Mouse (Mus musculus): ENCODE measurements around the gene Urah. TPM values are rescaled to one million over a fixed set of nuclear protein-coding genes. Genes with fewer than 3 reads are reported as not detected.

Urah gene
- total RNA-seq, 2 experiments from 2014 or later = 1.1 to 1.5 TPM

DNA sequence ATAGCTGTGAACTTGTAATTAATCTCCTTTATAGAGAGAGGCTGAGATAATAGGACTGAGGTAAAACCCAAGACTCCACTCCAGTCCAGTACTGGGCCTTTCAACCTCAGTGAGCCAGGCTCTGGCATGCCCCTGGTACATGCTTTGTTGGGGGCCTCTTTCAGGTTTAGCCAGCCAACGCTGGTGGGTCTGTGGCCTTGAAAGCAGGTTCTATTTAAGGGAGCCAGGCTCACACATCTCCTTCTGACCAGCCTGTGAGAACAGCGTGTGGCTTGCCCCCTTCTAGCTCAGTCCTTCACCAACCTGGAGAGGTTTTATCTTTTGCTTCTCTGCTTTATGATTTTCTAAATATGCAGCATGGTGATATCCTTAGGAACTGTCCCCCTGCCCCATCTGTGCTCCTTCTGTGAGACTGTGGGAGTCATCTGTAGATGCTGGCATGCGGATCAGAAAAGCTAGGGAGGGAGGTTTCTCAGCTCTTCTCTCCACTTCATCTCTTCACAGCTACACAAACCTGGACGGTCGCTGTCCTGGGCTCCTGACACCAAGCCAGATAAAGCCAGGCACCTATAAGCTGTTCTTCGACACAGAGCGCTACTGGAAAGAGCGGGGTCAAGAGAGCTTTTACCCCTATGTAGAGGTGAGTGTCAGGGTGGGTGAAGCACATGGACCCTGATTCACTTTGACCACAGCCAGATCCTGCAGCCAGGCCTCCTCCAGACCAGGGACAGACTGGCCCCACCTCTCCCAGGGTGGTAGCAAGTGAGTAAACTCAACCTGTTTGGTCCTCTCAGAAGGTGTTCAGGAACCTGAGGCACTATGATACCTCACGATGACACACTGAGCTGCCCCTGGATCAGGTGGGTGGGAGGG is 1.7 kb downstream of the Urah start:
- intact Hi-C loops (cut with DNase I) = no loop called here
- DNase-seq (ENCODE audit: low spot score in 2 of 2) = peak; percentile 35 to 71

DNA sequence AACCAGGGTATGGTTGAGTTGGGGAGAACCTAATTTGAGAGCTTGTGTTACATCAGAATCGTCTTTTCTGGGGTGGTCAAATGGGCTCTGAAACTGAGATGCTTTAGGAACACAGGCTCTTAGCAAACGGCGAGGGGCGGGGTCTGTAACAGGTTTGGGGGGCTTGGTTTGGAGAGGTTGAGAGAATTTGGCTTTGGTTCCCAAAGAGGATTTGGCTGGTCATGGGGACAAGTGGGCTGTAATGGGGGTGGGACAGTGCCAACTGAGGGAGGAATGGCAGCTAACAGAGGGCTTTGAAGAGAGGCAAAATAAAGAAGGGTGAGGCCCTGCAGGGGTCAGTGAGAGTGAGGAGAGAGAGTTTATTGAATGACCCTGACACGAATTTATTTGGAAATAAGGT is 4.7 kb downstream of the Urah start:
- intact Hi-C loops (cut with DNase I) = no loop called here

DNA sequence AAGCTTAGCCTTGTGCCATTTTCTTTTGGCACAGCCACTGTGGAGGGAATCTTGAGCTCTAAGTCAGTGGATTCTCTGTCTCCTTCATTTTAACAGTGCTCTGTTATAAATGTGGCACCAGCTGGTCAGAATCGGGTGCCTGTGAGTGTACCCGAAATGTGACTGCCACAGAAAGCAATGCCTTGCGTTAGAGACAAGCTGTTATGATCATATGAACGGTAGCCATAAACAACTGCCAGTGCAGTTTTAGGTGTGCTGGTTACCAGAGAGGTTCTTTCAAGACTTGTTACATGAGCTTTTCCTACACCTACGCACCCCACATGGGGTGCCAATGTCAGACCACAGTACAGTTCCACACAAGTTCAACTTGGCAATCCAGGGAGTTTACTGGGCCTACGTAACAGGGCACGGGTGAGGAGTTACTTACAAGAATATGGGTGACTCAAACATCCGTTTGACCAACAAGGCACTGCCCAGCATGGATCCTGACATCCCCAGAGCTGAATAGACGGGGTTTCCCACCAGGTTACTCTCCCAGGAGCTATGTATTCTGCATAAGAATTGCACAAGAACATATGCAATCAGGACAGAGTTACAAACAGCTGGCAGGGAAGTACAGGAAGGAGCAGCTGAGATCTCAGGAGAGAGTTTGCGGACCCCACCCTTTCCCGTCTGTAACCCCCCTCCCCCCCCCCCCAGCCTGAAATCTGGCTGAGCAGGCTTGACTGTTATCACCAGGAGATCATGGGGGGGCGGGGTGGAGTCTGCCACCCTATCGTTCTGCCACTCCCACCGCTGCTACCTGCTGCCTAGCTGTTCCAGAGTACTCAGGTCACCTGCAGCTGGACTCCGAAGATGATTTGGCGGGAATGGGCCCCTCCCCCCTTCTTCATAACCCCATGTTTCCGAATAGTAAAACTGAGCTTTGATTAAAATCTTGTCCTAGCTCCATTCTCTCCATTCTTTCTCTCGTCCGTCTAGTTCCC is 6.2 kb downstream of the Urah start:
- DNase-seq (ENCODE audit: low spot score in 2 of 2) = no peak
- intact Hi-C loops (cut with DNase I) = loop anchor here (10.0 kb wide), 1 partner anchor 334 kb away; the partner anchor contains the start of gene Rnh1

More for the DNA sequence above, 4.7 kb downstream of the Urah start:
- no peak for DNase-seq (ENCODE audit: low spot score in 2 of 2)

DNA sequence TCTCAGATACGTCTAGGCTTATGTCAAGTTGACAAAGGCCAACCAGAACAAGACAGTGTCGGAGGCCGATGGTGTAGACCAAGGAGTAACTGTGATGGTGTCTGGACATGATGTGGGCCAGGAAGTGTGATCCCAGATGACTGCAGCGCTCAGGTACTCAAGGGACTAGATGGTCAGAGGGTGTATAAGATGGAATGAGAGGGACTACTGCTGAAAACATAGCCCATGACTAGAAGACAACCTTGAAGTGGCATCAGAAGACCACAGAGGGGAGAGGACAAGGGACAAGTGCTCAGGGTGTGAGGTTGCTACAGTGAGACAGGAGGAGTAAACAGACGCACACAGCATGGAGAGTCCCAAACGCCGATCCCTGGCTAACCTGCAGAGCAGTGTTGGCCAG is 9.0 kb downstream of the Urah start:
- no peak for DNase-seq (ENCODE audit: low spot score in 2 of 2)
- intact Hi-C loops (cut with DNase I) = loop anchor here (2.0 to 10.0 kb wide), 2 partner anchors 205 to 331 kb away; partner anchors contain the start of gene Rnh1

DNA sequence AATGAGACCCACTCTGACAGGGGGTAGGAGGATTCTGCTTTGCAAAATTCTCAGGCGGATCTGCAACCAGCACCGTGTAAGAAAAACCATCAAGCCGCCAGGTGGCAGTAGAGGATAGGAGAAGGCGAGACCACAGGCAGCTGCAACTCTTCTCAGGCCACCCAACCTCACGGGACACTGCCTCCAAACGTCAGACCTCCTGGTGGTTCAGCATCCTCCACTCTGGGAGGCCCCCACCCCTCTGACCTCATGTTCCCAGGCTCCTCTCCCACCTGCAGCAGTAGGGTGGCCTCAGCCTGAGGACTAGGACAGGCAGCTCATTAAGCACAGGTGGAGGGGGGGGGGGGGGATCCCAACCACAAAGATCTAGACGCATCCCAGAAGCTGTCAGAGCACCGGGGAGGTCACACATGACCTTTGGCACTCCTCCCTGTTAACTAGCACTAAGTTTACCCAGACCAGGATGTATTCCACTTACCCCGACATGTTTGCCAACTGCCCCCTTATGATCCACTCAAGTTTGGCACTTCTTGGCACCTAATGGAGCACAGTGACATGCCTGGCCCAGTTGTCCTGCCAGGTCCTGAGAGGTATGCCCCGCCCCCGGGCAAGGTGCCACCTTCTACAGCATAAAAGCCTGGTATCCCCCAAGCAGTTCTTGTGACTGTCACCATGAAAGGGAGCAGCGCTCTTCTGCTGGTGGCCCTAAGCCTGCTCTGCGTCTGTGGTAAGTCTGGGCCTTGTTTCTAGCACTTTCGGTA is 10.3 kb downstream of the Urah start, which contains the start of gene Scgb1c1:
Scgb1c1 (plus strand) TSS at position 643 of the 761 bp plus-strand sequence.
- intact Hi-C loops (cut with DNase I) = loop anchor here (1.0 to 10.0 kb wide), 3 partner anchors 58 to 330 kb away; partner anchors contain the start of gene Rnh1

DNA sequence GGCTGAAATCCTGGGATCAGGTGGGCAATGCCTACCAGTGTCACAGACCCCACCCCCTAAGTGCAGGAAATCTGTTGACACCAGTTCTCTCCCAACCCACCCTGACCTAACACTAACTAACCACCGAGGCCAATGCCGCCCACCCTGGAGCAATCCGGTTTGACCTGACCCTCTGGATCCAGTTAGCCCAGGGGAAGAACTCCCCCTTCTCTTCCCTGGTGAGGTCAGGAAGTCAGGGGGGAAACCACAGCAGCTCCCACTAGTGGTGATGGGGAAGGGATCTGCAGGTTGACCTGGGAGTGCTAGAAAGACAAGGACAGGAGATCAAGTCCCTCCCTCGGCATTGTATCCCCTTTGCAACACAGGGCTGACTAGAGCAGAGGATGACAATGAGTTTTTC is 10.9 kb downstream of the Urah start:
- no peak for DNase-seq (ENCODE audit: low spot score in 2 of 2)
- intact Hi-C loops (cut with DNase I) = loop anchor here (1.0 to 10.0 kb wide), 3 partner anchors 58 to 329 kb away; partner anchors contain the start of gene Rnh1

More for the DNA sequence above, 10.3 kb downstream of the Urah start, which contains the start of gene Scgb1c1:
- DNase-seq (ENCODE audit: low spot score in 2 of 2) = peak; percentile 87 to 92

DNA sequence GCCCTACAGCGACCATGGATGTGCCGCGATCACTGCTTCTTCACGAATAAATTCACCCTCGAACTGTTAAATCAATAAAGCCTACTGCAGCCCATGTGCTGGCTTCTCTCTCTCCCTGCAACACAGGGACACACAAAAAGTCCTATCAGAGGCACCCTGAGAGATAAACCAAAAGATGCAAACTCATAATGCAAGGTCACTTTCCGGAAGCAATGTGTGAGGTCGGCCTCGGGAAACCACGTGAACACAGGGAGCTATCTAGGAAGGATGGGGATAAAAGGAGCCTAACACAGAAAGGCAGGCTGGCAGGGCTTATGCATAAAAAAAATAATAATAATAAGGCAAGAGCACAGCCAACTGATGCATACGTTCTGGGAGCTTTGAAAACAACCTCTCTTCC is 11.9 kb downstream of the Urah start:
- intact Hi-C loops (cut with DNase I) = loop anchor here (10.0 kb wide), 1 partner anchor 328 kb away; the partner anchor contains the start of gene Rnh1
- DNase-seq (ENCODE audit: low spot score in 2 of 2) = no peak

DNA sequence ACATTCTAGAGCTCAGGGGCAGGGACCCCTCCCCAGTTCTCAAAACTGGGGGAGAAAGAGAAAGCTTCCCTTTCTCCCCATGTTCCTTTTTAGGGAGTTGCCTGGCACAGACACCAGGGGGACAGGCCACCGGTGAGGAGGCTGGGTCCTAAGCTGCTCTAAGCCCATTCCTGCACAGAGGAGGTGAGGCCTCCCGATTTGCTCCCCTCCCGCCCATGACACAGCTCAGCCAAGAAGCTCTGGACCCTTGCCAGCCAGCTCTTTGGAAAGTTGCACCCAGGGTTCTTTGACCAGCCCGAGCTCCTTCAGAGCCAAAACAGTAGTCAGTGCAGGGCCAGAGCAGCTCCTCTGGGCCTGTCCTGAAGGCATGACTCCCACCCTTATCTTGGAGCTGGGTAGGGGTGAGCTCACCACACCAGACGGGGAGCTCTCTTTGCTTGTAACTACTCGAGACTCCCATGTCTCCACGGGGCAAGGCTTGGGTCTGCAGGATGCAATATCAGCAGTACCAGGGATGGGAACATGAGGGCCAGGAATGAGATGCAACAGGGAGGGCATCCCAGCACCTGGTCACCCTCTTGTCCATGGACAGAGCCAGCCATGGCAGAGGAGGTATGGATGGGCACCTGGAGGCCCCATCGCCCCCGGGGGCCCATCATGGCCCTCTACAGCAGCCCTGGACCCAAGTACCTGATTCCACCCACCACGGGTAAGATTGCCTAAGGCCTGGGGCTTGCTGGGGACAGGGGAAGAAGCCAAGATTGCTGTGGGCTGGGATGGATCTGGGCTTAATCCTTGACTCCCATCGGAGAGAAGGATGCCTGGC is 13.2 kb downstream of the Urah start, which contains the start of gene Odf3:
Odf3 (plus strand) TSS at position 51 of the 826 bp plus-strand sequence.
- peak in 1 of 2 experiments; percentile 43 for DNase-seq (ENCODE audit: low spot score in 2 of 2)
- intact Hi-C loops (cut with DNase I) = loop anchor here (10.0 kb wide), 1 partner anchor 327 kb away; the partner anchor contains the start of gene Rnh1

DNA sequence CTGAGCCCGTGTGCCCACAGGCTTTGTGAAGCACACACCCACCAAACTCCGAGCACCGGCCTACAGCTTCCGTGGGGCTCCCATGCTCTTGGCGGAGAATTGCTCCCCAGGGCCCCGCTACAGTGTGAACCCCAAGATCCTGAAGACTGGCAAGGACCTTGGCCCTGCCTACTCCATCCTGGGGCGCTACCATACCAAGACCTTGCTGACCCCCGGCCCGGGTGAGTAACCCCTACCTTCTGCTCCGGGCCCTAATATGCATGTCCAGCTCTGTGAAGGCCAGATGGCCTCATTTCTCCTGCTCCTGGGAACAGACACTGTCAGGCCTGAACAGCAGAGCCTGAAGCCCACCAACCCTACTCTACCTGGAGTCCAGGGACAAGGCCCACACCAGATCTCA is 13.8 kb downstream of the Urah start:
- intact Hi-C loops (cut with DNase I) = loop anchor here (10.0 kb wide), 1 partner anchor 326 kb away; the partner anchor contains the start of gene Rnh1
- no peak for DNase-seq (ENCODE audit: low spot score in 2 of 2)

DNA sequence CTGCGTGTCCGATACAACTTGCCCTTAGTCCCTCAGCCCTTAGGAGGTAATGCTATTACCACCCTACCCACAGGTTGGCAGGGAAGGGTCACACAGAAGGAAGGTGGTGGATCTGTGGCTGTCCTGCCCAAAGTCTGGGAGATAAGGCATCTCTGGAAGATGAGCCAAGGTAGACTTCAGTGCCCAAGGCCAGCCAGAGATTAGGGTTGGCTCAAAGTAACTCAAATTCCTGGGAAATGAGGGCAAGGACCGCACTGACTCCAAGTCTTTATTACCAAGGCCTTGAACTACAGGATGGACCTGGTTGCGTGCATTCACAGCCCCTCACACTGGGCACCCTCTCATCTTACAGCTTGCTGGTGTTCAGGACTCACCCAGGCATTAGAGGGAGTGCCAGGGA is 17.1 kb downstream of the Urah start:
- intact Hi-C loops (cut with DNase I) = no loop called here
- no peak for DNase-seq (ENCODE audit: low spot score in 2 of 2)

DNA sequence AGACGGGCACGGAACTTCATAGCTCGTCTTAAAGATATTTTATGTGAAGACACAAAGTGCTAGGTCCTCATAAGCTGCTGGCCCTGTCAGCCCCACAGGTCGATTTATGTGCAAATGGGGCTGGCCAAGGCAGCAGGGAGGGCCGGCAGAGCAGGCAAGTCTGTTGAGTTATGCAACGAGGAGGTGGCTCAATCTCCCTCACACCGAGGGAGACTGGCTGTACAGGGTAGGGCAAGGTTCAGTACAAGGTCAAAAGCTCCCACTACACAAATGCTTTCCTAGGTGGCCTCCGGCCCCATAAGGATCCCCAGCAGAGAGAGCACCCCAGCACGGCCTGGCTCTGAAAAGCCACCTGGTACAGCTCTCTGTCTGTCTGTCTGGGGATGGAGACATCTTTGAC is 18.6 kb downstream of the Urah start:
- no peak for DNase-seq (ENCODE audit: low spot score in 2 of 2)
- intact Hi-C loops (cut with DNase I) = no loop called here

DNA sequence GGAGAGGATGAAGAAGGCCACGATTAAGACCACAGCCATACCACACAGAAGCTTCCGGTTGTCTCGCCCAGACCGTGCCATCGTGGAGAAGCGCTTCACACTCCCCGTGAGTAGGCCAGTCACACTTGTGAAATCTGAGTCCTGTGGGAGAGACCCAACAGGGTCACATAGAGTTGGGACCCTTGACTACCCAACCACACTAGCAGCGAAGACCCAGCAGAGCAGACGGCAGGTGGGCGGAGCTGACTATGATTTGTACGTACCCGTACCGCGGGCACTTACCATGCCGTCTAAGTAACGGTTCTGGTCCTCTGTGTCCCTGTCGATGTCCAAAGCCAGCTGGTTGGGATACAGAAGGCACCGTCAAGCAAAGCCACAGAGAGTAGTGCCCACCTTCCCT is 19.7 kb downstream of the Urah start:
- DNase-seq (ENCODE audit: low spot score in 2 of 2) = no peak
- intact Hi-C loops (cut with DNase I) = no loop called here

DNA sequence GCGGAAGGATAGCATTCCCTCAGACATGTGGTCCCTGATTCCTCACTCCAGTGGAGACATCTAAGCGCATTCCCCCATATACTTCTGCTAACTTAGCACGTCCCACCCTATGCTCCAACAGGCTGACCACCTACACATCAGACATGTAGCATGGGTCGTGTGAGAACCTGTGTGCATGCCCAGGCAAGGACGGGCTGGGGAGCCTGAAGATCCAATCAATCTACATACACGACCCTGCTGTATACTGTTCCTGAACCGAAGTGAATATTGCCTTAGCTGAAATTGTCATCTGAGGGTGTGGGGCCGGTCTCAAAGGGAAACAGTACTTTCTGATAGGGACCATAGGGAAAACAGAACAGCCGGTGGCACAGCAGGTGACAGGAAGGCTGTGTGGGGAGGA is 20.4 kb downstream of the Urah start:
- intact Hi-C loops (cut with DNase I) = no loop called here
- no peak for DNase-seq (ENCODE audit: low spot score in 2 of 2)

DNA sequence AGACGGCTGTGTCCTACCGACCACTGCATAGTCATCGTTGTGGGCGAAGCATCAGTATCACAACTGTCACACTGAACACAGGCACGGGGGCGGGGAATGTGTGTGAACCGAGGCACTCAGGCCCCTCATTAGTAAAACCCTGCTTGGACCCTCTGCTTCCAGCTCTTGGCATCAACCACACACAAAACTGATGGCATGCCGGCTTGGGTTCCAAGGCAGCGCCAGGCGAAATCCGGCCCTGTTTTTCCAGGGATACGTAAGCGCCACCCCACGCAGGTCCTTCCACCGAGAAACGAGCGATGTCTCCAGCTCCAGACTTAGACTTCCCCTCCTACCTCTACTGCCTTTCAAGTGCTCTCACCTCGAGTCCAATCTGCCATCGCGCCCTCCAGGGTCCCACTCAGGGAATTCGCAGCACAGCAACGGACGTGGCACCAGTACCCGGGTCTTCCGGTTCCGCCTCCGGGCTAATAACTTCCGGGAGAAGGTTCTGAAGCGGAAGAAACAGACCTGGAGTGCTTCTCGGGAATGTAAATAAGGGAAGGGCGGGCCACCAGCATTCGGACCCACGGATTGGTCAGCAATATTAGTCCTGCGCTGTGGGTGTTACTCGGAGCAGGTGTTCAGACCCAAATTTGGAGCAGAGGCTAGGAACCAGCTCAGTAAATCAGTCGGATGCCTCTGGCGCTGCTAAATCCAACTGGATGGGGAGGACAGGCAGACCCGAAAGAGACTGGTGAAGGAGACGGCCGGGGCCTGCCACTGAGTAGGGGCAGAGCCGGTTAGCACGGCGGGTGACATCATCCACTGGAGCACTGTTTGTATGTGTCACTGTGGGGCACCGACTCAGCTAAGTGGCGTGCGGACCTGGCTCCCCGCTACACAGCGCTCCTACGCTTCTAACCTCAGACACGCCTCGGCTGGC is 21.3 kb downstream of the Urah start, which contains the start of gene Gm45785:
Gm45785 (minus strand) TSS at position 472 of the 925 bp plus-strand sequence.
- intact Hi-C loops (cut with DNase I) = loop anchor here (1.0 kb wide), 1 partner anchor 26 kb away; the partner anchor contains the start of gene Sirt3
- DNase-seq (ENCODE audit: low spot score in 2 of 2) = peak; percentile 85 to 91

DNA sequence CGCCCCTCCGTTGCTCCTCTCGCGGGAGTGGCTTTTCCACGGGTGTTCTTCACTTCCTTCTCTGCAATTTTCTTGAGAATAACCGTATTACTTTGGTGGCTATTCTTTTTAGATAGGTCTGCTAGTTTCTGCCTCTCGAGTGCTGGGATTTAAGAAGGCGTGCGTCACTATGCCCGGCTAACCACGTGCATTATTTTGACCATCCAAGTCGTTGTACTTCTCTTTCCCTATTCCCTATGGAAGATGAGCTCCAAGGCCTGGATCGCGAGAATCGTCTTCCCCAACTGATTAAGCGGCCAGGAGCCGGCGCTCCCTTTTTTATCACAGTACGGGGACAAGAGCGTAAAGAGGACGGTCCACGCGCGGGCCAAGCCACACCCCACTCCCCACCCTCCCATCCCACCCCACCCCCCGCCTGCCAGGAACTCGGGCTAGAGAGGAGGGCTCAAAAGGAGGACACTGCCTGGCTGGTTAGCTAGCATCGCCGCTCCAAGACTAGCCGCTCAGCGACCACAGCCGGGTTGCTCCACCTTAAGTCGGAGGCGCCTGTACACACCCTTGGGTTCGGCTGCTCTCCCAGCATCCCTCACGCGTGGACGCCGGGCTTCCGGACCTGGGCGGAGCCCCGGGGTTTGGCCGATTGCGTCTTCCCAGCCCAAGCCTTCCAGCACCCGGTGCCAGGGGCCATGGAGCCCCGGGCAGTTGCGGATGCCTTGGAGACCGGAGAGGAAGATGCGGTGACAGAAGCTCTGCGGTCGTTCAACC is 22.1 kb downstream of the Urah start, which contains the start of gene Ric8a:
Ric8a (plus strand) TSS at position 173 of the 765 bp plus-strand sequence.
- intact Hi-C loops (cut with DNase I) = loop anchor here (1.0 kb wide), 1 partner anchor 25 kb away; the partner anchor contains the start of gene Sirt3
- peak; percentile 78 to 86 for DNase-seq (ENCODE audit: low spot score in 2 of 2)
